Mouse (Mus musculus) retina, embryonic 14.5 days (tissue): ENCODE data around the gene Gm37419.
A peak's percentile ranks its signal among the peaks of the same experiment; 100 is the strongest.

Experiments
- DNase-seq: peaks from one replicate; pipeline ENCODE4 v3.0.0-alpha.2; 2015; ENCODE audit warnings: low spot score

The Gm37419 gene

DNA sequence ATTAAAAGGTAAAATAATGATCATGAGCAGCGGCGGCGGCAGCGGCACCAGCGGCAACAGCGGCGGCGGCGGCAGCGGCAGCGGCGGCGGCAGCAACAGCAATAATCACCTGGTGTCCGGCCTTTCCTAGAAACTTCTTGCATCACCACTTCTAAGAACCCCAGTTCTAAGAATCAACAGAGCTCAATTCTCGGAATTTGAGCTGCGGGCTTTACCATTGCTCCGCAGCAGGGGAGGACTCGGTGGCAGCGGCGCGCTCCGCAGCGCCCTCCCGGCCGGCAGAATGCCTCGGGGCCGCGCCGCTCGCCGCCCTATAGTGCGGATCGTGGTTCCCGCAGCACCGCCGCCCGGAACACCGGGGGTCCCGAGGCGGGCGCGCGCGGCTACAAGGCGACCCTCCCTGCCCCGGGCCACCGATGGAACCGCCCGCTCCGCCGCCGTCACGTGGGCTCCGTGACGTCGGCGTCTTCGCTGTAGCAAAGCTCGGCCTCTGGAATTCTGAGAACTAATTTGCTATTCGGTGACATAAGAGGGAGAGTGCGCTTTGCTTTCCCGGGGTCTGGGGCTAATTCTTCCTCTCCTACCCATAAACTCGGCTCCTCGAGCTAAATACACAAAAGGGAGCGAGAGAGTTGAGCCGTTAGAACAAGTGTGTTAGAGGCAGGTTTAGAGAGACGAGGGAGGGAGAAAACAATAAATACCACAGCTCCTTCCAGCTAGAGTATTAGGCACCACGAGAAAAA lies at the start of gene Gm37419, which contains the start of gene Bcl6:
TSS of gene Gm37419 (plus strand) at position 17 of the 743 bp plus-strand sequence.
TSS of gene Bcl6 (minus strand) at position 387 of the 743 bp plus-strand sequence.
- peak; percentile 89 for DNase-seq

- DNase-seq, result no peak
These were observed 43.5 kb upstream of the Gm37419 start for GRCm38 (mm10) chr16:23944801-23945200.

GRCm38 (mm10) chr16:23947654-23948053 lies 40.6 kb upstream of the Gm37419 start:
- DNase-seq, result no peak

- no peak for DNase-seq
These were observed 36.1 kb upstream of the Gm37419 start for GRCm38 (mm10) chr16:23952101-23952727.

- DNase-seq, result peak; percentile 80
These were observed 34.9 kb upstream of the Gm37419 start for GRCm38 (mm10) chr16:23953189-23953958.

DNA sequence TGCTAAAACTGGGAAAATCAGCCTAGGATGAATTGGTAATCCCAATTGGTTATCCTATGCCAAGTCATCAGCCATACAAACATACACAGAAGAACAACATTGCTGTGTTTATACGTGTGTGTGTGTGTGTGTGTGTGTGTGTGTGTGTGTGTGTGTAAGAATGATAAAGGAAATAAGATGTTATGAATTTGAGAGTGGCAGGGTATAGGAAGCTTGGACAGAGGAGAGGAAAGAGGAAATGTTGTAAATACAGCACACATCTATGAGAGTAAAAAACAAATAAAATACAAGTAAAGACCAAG lies 34.4 kb upstream of the Gm37419 start:
- DNase-seq, result no peak

- no peak for DNase-seq
These were observed 29.3 kb upstream of the Gm37419 start for GRCm38 (mm10) chr16:23958938-23959337.

- DNase-seq, result no peak
These were observed 25.9 kb upstream of the Gm37419 start for GRCm38 (mm10) chr16:23962401-23962800.

DNA sequence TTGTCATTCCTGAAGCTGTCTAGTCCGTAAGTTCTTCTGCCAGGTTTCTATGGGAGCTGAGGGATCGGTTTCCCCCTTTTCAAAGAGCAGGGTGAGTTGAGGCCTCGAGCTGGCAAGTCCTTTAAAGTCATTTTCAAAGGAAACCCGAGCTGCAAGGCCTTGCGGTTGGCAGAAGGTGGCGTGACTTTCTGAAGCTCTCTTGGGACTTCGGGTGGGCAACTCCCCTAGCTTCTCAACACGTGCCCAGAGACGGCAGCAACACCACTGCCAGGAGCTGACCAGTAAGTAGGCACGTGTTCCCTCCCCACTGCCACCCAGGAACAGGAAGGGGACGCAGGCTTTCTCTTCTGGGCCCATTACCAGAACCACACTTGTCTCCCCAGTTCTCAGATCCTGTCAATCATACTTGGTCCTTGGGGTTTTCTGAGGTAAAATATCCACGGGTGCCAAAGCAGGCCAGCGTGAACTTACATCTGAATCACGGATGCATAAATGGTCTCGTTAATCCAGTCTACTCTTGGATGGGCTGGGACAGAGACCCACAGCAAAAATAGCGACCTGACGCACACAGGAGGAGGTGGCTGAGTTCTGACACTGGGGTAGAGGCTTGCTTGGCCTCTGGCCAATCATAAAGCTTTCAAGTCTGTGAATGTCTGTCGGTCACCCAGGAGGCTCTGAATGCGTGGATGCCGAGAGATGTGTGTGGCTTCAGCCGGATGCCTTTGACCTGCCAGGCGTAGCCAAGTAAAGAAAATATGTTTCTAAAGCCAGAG lies 24.2 kb upstream of the Gm37419 start:
- DNase-seq, result no peak

- DNase-seq, result no peak
These were observed 23.4 kb upstream of the Gm37419 start for GRCm38 (mm10) chr16:23964706-23965367.

- DNase-seq, result no peak
These were observed 22.2 kb upstream of the Gm37419 start for GRCm38 (mm10) chr16:23966066-23966465.

GRCm38 (mm10) chr16:23967301-23967700 lies 21.0 kb upstream of the Gm37419 start:
- no peak for DNase-seq

GRCm38 (mm10) chr16:23968888-23969287 lies 19.4 kb upstream of the Gm37419 start:
- no peak for DNase-seq

GRCm38 (mm10) chr16:23969919-23970318 lies 18.4 kb upstream of the Gm37419 start:
- no peak for DNase-seq

DNA sequence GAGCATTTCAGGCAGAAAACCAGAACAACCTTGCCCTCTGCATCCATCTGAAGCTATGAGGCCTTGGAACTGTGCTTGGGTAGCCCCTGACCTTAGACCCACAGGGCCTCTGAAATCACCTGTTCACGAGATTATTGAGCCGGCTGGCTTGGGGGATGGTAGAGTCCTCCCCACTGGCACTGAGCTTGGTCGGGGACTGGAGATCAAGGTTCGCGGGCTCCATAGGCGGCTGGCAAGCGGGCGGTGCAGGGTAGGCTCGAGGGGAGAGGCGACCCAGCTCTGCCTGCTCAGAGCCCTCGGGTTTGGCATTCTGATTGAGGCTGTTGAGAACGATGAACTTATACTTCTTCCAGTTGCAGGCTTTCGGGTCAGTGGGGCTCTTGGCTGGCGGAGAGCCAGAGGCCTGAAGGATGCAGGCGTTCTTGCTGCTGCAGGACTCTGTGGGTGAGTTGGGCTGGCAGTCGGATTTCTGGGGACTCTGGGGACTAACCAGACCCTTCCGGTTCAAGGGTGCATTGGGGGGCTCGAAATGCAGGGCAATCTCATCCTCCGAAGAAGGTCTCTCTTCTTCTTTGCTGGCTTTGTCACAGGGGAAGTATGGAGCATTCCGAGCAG lies 16.0 kb upstream of the Gm37419 start:
- no peak for DNase-seq

DNA sequence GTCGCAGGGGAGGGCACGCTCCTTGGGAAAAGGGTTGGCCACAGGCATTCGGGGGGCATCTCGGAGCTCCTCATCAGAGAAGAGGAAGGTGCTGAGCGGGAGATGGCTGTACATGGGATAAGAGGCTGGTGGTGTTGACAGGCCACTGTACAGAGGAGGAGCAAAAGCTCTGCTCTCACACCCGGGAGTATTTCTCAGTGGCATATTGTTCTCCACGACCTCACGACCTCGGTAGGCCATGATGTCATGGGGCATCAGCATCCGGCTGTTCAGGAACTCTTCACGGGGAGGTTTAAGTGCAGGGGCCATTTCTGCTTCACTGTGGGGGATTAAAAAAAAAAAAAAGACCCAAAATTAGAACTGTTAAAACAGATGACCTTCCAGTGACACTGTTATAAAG lies 15.4 kb upstream of the Gm37419 start:
- DNase-seq, result peak; percentile 26

DNA sequence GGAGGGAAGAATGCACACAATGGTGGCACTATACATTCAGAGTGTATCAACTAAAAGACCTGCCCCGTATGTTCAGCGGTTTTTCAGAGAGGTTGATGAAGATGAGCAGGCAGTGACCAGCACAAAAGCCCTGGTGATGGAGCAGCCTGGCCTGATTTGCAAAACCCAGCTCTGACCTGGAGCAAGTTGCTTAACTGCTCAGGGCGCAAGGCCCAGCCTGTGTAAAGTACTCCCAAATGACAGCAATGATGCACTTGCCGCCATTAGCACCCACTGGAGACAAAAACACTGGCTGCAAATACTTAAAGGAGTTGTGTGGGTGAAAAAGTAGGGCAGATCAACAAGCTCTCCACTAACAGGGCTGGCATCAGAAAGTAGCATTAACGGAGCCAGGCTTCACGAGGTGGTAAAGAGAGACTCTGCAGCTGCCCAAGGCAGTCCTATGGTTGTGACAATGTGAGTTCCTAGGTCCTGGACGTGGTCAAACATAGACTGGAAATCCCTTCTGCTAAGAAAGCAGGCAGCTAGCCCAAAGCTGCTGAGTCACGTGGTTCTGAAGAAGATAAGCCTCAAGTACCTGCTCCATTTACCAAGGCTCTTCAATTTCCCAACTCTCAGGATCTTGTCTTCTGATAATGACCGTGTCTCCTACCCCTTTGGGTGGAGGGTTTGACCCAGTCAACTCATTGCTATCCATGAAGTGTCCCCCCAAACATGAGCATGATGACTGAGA lies 14.5 kb upstream of the Gm37419 start:
- no peak for DNase-seq

GRCm38 (mm10) chr16:23976196-23976595 lies 12.1 kb upstream of the Gm37419 start:
- no peak for DNase-seq

DNA sequence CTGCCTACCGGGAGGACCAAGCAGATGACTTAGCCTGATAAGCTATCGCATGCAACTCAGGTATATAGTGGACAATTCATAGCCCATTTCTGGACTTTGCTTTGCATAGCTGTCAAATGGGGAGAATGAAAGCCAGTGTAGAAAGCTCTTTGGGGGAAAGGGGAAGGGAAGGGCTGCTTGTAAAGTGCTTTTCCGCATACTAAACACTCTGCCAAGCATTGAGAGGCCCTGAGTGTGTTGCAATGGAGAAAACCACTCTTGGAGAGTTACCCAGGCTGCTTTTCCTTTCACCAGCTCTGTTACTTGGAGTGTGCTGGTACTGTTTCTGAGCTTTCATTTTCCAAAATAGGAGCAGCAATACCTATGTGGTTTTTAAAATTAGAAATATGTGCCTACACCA lies 10.6 kb upstream of the Gm37419 start:
- DNase-seq, result no peak

DNA sequence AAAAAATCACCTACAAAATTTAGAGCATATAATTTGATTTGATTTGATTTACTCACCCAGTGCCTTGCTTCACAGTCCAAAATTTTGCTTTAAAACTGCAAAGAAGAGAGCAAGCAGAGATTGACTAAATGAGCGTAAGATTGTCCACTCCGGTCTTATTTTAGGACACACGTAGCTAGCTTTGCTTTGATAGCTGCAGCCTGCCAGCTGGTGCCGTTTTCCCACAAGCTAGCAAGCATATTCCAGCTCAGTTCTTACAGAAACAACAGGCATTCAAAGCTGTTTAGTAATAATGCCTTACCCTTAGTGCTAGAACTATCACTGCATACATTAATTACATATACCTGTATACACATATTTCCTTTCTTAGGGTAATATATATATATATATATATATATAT lies 9.8 kb upstream of the Gm37419 start:
- DNase-seq, result no peak

DNA sequence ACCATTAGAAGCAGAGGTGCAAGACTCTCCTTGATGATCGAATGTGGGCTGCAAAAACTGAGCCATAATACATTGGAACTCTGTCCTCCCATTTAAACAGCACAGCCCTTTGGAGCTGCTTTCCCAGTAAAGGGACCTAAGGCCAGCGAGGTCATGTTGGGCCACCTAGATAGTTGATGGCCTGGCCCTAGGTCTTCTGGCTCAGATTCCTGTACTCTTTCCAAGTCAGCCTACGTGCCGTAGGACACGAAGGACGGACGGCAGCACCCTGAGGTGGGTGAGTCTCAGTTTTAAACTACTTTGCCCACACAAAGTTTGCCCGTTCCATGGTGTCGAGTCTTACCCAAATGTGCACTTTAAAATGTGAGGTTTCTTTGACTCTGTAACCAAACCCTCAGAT lies 8.8 kb upstream of the Gm37419 start:
- DNase-seq, result no peak
